Mouse (Mus musculus) urinary bladder, postnatal 4 days (tissue): ENCODE data around the gene Psmb5.

Experiments
- DNase-seq, 2 experiments: peaks; one replicate each; pipeline ENCODE4 v3.0.0; 2021 to 2022; ENCODE audit warnings: low spot score in 2 of 2

The Psmb5 gene

GRCm38 (mm10) chr14:54592319-54592934 is 25.4 kb downstream of the Psmb5 start:
- DNase-seq: no peak

- DNase-seq: no peak
Measured at GRCm38 (mm10) chr14:54591056-54591455, 26.8 kb downstream of the Psmb5 start.

DNA sequence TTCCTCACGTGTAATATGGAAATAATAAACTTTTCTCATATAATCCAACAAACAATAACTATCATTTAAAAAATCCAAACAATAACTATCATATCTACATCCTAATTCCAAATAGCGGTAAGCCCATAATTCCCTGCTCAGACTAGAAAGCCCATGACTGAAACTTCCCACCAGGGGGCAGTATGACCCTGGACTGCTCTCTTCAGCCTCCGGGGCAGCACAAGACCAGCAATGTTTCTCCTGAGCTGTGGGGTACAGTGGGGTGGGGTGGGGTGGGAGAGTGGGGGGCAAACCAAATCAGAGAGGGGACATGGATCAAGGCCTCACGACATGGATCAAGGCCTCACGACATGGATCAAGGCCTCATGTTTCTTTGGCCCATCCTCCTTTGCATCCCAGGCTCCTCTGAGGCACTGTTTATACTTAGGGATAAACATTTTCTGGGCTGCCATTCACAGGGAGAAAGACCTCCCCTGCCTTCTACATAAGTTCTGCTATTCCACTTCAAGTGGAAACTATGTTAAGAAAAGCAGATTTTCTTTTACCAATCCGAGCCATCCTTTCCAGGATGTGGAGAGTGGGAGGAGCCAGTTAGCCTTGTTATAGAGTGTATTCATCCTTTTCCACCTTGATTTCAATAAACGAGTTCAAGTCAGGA is 34.0 kb downstream of the Psmb5 start:
- peak; percentile 48 to 70 for DNase-seq

DNA sequence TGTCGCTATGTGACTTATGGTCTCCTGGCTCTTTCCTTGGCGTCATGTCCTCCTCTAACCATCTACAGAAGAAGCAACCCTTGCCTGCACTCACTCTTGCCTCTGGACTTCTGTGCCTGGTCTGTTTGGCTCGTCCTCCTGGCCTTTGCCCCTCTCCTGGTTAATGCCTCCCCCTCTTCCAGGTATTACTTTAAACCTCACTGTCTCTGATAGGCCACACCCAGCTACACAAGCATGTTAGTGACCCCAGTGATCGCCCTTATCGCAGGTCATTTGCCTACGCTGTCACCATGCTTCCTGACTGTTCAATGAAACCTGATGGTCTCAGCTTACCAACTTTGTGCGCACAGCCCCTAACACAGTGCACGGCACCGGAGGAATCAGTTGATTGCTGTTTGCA is 35.3 kb downstream of the Psmb5 start:
- DNase-seq: no peak

GRCm38 (mm10) chr14:54579638-54580037 is 38.2 kb downstream of the Psmb5 start:
- DNase-seq: no peak

- no peak for DNase-seq
Measured at GRCm38 (mm10) chr14:54578063-54578462, 39.8 kb downstream of the Psmb5 start.

GRCm38 (mm10) chr14:54577089-54577982 is 40.5 kb downstream of the Psmb5 start, which contains the start of gene Ajuba:
TSS of gene Ajuba (minus strand) at chr14:54577558.
- DNase-seq: peak; percentile 91

DNA sequence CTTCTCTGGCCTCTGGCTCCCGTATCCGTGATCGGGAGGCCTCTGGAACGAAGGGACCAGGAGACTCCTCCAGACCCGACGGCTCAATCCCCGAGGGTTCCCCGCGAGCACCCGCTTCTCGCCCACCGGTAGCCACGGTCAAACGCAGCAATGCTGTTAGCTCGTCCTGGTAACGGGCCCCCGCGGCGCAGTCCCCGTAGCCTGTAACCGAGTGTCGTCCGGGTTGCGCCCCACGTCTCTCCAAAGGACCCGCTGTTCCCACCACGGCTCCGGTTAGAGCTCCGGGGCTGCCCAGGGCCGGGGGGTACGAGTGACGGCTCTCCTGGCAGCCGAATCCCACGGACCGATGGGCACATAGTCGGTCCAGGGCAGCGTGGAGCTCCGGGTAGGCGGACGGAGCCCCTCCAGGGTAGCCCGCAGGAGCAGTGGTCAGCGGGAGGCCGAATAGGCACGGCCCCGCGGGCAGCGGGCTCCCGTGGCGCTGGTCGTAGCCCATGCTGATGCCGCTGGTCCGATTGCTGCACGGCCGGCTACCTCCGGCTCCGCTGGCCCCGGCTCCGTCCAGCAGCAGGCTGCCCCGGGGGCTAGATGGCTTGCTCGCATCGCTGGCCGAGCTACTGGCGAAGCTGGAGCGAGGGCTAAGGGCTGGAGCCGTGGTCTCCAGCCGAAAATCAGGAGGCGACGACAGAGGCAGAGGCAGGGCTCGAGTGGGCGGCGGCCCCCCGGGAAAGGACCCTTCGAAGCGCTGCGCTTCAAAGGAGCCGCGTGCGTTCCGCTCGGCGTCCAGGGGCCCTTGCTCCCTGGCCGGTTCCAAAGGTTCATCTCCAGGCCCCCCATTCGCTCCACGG is 41.4 kb downstream of the Psmb5 start:
- no peak for DNase-seq

- peak; percentile 85 to 88 for DNase-seq
Measured at GRCm38 (mm10) chr14:54575631-54576030, 42.2 kb downstream of the Psmb5 start.

DNA sequence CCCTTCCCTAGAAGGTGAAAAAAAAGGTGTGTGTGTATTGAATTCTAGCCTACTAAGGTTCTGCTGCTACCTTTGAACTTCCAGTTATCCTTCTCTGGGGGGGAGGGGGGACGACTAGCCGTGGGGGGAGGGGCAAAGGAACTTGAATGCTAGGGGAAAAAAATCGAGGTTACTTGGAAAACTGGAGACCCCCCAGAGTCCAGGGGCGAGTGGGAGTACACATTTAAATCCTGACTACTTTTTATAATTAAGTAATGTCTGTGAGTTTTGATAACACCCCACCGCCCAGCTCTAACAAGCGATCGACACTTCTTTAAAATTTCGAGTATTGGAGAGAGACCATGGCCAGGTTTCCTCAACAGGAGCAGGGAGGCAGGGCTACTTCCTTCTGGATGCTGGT is 42.8 kb downstream of the Psmb5 start:
- DNase-seq: no peak

- DNase-seq: peak; percentile 67 to 70
Measured at GRCm38 (mm10) chr14:54574253-54574652, 43.6 kb downstream of the Psmb5 start.

DNA sequence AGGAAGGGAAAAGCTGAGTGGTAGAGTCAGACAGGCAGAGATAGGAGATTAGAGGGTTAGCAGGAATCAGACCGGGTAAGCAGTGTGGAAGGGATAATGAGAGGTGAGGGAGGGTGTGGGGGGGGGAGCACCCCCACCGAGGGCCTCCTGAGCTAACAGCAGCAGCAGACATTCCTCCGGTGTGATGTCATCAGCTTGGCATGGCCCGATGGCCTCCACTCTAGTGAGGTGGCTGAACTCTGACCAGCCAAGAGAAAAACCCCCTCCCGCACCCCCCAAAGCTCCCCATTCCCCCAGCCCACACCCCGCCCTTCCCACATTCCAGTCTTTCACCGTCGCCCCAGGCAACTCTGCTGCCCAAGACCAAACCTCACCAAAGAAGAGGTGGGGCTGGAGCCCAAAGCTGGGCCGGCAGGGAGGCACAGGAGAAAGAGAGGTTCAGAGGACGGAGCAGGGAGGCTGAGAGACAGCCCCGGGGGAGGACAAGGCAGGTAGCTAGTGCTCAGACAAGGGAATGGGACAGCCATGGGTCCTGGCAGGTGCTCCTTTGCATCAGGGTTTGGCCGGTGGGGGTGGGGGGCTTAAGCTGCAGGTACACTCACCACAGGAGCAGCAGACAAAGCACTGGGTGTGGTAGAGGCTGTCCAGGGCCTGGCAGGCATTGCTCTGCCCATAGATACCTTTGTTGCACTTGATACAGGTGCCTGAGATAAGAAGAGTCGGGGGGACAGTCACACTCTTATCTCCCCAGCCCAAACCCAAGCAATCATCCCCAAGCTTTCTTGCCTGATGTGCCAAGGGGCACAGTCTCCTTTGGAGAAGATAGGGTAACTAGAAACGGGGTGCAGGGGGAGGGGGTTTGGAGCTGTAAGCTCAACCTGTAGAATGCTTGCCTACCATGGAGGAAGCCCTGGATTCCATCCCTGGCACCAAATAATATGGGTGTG is 44.8 kb downstream of the Psmb5 start:
- peak; percentile 68 to 70 for DNase-seq

DNA sequence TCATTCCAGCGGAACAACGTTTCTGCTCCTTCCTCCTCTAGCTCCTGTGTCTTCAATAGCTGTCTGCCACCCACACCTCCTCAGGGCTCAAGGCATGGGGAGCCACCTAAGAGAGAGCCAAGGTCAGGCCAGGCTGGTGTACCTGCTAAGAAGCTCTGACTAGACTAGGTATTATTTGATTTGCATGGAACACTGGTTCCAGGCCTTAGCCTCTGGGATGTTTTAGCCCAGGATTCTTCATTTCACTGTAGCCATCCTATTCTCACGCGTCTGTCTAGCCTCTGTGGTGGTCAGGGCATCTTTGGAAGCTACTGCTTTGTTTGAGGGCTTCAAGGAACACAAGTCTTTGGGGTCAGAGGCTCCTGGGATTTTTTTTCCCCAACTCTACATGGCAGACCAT is 45.7 kb downstream of the Psmb5 start:
- no peak for DNase-seq

DNA sequence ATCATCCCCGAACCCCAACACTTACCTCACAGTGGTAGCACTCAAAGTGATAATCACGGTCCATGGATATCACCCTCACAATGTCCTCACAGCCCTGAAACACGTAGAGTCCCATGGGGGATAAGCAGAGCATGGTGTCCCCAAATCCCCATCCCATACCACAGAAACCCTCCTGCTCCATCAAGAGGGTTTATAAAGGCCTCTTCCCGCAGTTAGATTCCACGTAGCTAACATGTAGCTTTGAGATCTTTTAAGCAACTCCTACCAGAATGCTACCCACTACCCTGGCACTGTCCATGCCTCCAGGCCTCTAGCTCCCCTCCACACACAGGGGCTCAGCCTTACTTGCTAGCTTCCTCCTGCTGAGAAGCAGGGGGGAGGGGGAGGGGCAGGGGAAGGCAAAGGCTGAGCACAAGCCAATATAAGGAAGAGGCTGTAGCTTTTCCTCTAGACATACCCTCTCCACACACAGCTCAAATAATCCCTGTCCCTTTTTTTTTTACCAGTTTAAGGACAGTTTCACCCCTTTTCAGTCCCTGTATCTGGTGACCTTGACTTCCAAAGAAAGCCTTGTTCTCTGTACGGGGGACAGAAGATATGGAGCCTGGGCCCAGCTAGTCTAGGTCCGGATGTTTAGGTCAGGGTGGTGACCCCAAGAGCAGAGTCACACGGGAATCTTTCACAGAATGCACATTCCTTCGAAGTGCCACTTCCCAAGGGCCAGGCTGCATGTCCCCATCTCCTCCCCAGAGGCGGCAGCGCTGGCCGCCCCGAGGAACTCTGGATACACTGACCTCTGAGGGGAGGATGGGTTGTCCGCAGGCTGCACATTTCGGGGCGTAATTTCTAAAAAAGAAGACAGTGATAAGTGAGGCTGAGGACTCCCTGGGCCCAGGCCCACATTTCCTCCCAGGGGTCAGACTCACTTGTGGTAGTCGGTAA is 48.1 kb downstream of the Psmb5 start:
- DNase-seq: no peak

- DNase-seq: peak; percentile 56 to 80
Measured at GRCm38 (mm10) chr14:54568694-54569414, 49.0 kb downstream of the Psmb5 start.
